Mouse (Mus musculus) forebrain, embryonic 11.5 days (tissue): ENCODE data around the gene Arl8b. TPM values are rescaled to one million over a fixed set of nuclear protein-coding genes. Genes with fewer than 3 reads are reported as not detected.

Experiments
- ATAC-seq: fragments of 200-750 bp; cut with Nextera tagmentation; replicated peaks from 2 replicates; pipeline ENCODE4 v1.8.0; 2017; ENCODE audit warnings: moderate TSS enrichment; ENCODE audit not compliant: low FRiP score
- DNase-seq: peaks from one replicate; pipeline ENCODE4 v3.0.0-alpha.2; 2017; ENCODE audit warnings: low spot score
- H3K27ac ChIP-seq: fragments of 300-500 bp; sonication (generic); 2 replicates; pipeline ENCODE4 v1.5.1; 2014; ENCODE audit warnings: low read depth, low read length
- H3K27me3 ChIP-seq: fragments of 300-500 bp; sonication (generic); 2 replicates; pipeline ENCODE4 v1.6.1; 2014; ENCODE audit warnings: mild to moderate bottlenecking, low read length, mixed read lengths; ENCODE audit not compliant: control insufficient read depth, insufficient read depth
- H3K36me3 ChIP-seq: fragments of 300-500 bp; sonication (generic); 2 replicates; pipeline ENCODE4 v1.6.1; 2014; ENCODE audit warnings: mild to moderate bottlenecking, low read length, moderate library complexity, mixed read lengths; ENCODE audit not compliant: control insufficient read depth, insufficient read depth
- H3K4me1 ChIP-seq: fragments of 300-500 bp; sonication (generic); replicated peaks from 2 replicates; pipeline ENCODE4 v1.6.1; 2014; ENCODE audit warnings: low read length, mixed read lengths; ENCODE audit not compliant: control insufficient read depth, insufficient read depth
- H3K4me2 ChIP-seq: fragments of 300-500 bp; sonication (generic); 2 replicates; pipeline ENCODE4 v1.6.1; 2014; ENCODE audit warnings: low read depth, mild to moderate bottlenecking, low read length, moderate library complexity, mixed read lengths; ENCODE audit not compliant: severe bottlenecking
- H3K4me3 ChIP-seq: fragments of 300-500 bp; sonication (generic); 2 replicates; pipeline ENCODE4 v1.5.1; 2014; ENCODE audit warnings: low read depth, low read length
- H3K9ac ChIP-seq: fragments of 300-500 bp; sonication (generic); 2 replicates; pipeline ENCODE4 v1.6.1; 2014; ENCODE audit warnings: low read length
- H3K9me3 ChIP-seq: fragments of 300-500 bp; sonication (generic); 2 replicates; pipeline ENCODE4 v1.6.1; 2016; ENCODE audit warnings: low read length, mixed read lengths; ENCODE audit not compliant: control insufficient read depth
- WGBS: fragments of 180-500 bp; shearing (Covaris S2); extraction: QIAGEN DNeasy Blood & Tissue Kit; methylation state at CpG from one replicate; pipeline ENCODE4 v1.1.7; 2014; 5-methylcytosine and 5-hydroxymethylcytosine counted together
- polyA plus RNA-seq: library from polyadenylated mRNA; unstranded; fragments of >200 nt; fragmentation: Nextera tagmentation; extraction: Ambion mirVana; gene quantifications from 2 replicates; pipeline ENCODE4 v1.2.1, GENCODE M21; 2014

Arl8b gene
- polyA plus RNA-seq, 1 experiment from 2014 or later, result 79.5 TPM

- Histone ChIP-seq H3K27me3 (no peaks in the 10 kb centered on the region), H3K9ac (no peak overlapping the region), H3K9me3 (no peaks in the 10 kb centered on the region), H3K4me2 (no peak overlapping the region), H3K4me1 (no peaks in the 10 kb centered on the region; the same call in 1 of the 2 replicates), H3K27ac (no peak overlapping the region), H3K4me3 (no peak overlapping the region), H3K36me3 (peaks cover 2% of the 10 kb centered on the region; the same call in 1 of the 2 replicates)
- ATAC-seq (no peak), DNase-seq (no peak)
- 90% methylated on average over 16 of the region's 16 CpGs for WGBS
Measured at GRCm38 (mm10) chr6:108835765-108836691, 53.1 kb downstream of the Arl8b start.

- ATAC-seq, result no peak
- H3K4me1 ChIP-seq, result no peaks in the 10 kb centered on the region
Measured at GRCm38 (mm10) chr6:108837081-108837480, 54.2 kb downstream of the Arl8b start.

GRCm38 (mm10) chr6:108837958-108838357, 55.1 kb downstream of the Arl8b start:
- Histone ChIP-seq H3K9ac (no peak overlapping the region), H3K27ac (no peak overlapping the region), H3K9me3 (no peaks in the 10 kb centered on the region), H3K4me2 (no peak overlapping the region), H3K4me3 (no peak overlapping the region), H3K27me3 (no peaks in the 10 kb centered on the region), H3K36me3 (peaks cover 2% of the 10 kb centered on the region; the same call in 1 of the 2 replicates), H3K4me1 (no peaks in the 10 kb centered on the region)
- DNase-seq, result no peak
- no peak for ATAC-seq
- WGBS, result 89% methylated on average over 4 of the region's 4 CpGs

More at GRCm38 (mm10) chr6:108837081-108837480, 54.2 kb downstream of the Arl8b start:
- Histone ChIP-seq H3K36me3 (peaks cover 2% of the 10 kb centered on the region; the same call in 1 of the 2 replicates), H3K4me2 (no peak overlapping the region), H3K27me3 (no peaks in the 10 kb centered on the region), H3K9ac (no peak overlapping the region), H3K4me3 (no peak overlapping the region), H3K9me3 (no peaks in the 10 kb centered on the region), H3K27ac (no peak overlapping the region)
- 94% methylated on average over 4 of the region's 4 CpGs for WGBS
- DNase-seq, result no peak

DNA sequence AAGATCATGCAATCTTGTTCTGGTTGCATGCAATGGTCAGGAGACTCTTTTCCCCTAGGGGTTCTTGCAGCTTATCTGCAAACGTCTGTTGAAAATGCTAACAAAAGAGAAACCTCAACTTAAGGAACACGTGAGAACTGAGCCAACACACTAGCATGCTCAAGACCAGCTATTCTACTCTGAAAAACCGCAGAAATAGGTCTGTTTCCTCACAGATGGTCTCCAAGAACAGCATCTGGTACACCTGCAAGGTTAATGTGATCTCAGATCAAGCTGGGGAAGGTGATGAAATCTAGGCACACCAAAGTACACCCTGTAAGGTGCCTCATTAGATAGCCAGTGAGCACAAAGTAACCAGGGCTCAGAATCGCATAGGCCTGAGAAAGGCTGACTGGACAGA, 56.5 kb downstream of the Arl8b start:
- Histone ChIP-seq H3K4me1 (no peaks in the 10 kb centered on the region), H3K4me3 (no peak overlapping the region), H3K4me2 (no peak overlapping the region), H3K9ac (no peak overlapping the region), H3K36me3 (peaks cover 5% of the 10 kb centered on the region; the same call in 1 of the 2 replicates), H3K9me3 (no peaks in the 10 kb centered on the region), H3K27me3 (no peaks in the 10 kb centered on the region), H3K27ac (no peak overlapping the region)
- DNase-seq (no peak), ATAC-seq (no peak)
- WGBS, result 85% methylated on average over 4 of the region's 4 CpGs

DNA sequence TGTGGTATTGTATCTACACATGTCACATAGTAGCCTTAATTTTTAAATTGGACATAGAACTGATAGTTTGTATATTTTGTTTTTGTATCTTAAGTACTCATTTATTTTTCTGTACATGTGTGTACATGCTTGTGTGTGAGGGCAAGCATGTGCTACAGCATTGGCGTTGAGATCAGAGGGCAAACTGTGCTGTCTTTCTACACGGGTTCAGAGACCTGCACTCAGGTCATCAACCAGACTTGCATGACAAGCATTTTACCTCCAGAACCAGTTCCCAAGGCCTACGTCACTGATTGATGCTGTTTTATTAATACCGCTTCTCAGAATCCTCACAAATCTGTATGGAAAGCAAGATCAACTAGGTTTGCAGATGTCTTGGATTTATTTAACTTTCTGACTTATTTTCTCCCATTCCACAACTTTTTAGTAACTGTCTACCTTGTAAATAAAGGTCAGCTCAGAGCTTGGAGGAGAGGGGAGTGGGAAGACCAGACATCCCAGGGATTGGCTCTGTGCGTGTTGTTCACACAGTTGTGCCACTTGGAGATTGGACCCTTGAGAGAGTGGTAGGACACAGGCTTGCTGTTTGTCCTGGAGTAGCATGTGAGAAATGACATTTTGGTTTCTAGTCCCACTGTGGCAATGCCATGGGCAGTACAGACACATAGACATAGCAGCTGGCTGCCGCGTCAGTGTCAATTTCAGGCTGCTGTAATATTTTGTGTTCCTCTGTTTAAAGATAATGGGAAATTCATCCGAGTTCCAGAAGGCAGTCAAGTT, 58.2 kb downstream of the Arl8b start:
- H3K27ac ChIP-seq, result no peak overlapping the region
- no peak overlapping the region for H3K4me2 ChIP-seq
- 94% methylated on average over 8 of the region's 8 CpGs for WGBS
- no peak overlapping the region for H3K9ac ChIP-seq
- peaks cover 7% of the 10 kb centered on the region; the same call in 1 of the 2 replicates for H3K36me3 ChIP-seq
- ATAC-seq (no peak), DNase-seq (no peak)
- H3K27me3 ChIP-seq, result no peaks in the 10 kb centered on the region
- H3K4me1 ChIP-seq, result no peaks in the 10 kb centered on the region
- no peak overlapping the region for H3K4me3 ChIP-seq
- H3K9me3 ChIP-seq, result no peaks in the 10 kb centered on the region

- H3K4me2 ChIP-seq, result no peak overlapping the region
- no peaks in the 10 kb centered on the region for H3K27me3 ChIP-seq
- ATAC-seq (no peak), DNase-seq (no peak)
- no peaks in the 10 kb centered on the region for H3K9me3 ChIP-seq
- no peak overlapping the region for H3K9ac ChIP-seq
- WGBS, result 89% methylated on average over 1 of the region's 1 CpGs
- no peaks in the 10 kb centered on the region for H3K4me1 ChIP-seq
- H3K4me3 ChIP-seq, result no peak overlapping the region
- H3K36me3 ChIP-seq, result peaks cover 5% of the 10 kb centered on the region; the same call in 1 of the 2 replicates
- H3K27ac ChIP-seq, result no peak overlapping the region
Measured at GRCm38 (mm10) chr6:108843664-108844063, 60.8 kb downstream of the Arl8b start.

- Histone ChIP-seq H3K4me3 (no peak overlapping the region), H3K4me1 (no peaks in the 10 kb centered on the region), H3K9ac (no peak overlapping the region), H3K36me3 (peaks cover 5% of the 10 kb centered on the region; the same call in 1 of the 2 replicates), H3K4me2 (no peak overlapping the region), H3K9me3 (no peaks in the 10 kb centered on the region), H3K27me3 (no peaks in the 10 kb centered on the region), H3K27ac (no peak overlapping the region)
- no peak for DNase-seq
- WGBS, result 84% methylated on average over 3 of the region's 3 CpGs
- ATAC-seq, result no peak
Measured at GRCm38 (mm10) chr6:108844093-108844492, 61.2 kb downstream of the Arl8b start.

DNA sequence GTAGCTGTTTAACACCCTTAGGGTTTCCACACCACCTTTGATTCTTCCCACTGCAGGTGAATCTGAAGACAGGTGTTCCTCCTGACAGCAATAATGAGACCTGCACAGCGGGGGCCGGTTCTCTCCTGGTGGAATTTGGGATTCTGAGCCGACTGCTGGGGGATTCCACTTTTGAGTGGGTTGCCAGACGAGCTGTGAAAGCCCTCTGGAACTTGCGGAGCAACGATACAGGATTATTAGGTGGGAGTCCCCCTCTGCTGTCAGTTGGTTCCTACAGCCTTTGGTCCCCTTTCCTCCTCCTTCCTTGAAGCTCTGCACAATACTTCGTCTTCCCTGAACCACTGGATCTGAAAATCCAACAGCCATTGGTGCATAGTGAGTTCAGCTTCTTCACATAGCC, 61.9 kb downstream of the Arl8b start:
- ATAC-seq, result no peak
- Histone ChIP-seq H3K4me2 (no peak overlapping the region), H3K36me3 (peaks cover 5% of the 10 kb centered on the region; the same call in 1 of the 2 replicates), H3K27me3 (no peaks in the 10 kb centered on the region), H3K4me1 (no peaks in the 10 kb centered on the region), H3K9ac (no peak overlapping the region), H3K9me3 (no peaks in the 10 kb centered on the region), H3K27ac (no peak overlapping the region), H3K4me3 (no peak overlapping the region)
- DNase-seq, result no peak
- 88% methylated on average over 7 of the region's 7 CpGs for WGBS
